Mouse (Mus musculus) right cerebral cortex, postnatal 10 days (tissue): Measurements from ENCODE around the gene Rex1bd.
A peak's percentile ranks its signal among the peaks of the same experiment; 100 is the strongest.

Experiments
- DNase-seq, 2 experiments: peaks; one replicate each; pipeline ENCODE4 v3.0.0; 2021; ENCODE audit warnings: low spot score in 2 of 2

Gene Rex1bd

DNA sequence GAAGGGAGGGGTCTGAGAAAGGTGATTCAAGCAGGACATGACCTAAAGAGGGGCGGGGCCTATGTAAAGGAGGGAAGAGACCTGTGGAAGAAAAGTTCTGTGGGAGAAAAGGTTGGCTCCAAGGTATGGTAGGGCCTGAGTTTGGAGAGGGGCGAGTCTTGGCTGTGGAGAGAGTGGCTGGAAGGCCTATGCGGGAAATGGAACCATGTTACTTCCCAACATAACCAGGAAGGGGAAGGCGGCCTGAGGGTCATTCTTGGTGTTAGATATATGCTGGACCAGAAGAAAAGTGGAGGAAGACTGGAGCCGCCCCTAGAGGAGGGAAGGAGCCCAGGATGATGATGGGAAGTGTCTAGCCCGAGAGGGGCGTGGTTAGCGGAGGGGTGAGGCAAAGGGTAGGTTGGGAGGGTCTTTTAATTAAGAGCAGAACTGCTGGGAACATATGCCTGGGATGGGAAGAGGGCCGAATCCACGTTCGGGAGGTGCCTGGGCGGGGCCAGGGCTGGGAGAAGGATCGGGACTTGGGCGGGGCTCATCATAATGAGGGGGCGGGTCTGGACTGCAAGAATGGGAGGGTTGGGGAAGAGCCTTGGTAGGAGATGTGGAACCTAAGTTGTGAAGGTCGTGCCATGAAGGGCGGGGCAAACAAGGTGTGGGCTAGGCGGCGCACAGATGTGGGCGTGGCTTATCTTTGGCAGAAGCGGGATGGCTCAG, 29.1 kb downstream of the Rex1bd start:
- no peak for DNase-seq

DNA sequence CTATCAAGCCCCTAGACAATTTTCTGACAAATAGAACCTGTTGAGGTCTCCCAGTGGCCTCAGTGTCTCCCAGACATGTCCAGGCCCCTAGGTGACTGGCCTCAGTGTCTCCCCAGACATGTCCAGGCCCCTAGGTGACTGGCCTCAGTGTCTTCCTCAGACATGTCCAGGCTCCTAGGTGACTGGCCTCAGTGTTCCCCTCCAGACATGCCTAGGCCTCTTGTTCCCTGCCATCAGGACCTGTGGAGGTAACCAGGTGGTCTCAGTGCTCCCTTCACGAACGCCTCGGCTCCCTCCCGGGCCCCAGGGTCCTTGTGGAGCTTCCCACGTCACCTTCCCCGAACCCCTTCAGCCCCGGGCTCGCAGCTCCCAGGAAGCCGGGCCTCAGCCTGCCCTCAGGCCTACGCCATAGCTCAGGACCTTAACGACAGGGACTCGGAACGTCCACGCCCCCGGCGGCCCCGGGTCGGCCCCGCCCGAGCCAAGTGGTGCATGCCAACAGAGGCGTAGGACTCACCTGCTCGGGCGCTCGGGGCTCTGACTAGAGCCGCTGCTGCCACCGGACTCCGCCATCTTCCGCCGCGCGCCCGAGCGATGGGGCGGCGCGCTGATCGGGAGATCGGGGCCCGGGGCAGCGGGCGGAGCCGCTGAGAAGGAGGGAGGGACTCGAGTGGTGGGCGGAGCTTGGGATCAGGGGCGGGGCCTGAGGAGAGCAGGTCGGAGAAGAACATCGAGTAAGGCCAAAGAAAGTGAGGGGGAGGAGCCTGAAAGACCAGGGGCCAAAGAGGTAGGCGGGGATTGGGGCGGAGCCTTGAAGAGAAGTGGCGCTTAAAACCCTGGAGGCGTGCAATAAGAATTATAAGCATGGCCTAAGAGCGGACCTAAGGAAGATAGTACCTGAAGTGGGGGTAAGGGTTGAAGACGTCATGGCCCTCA, 30.0 kb downstream of the Rex1bd start, which contains the start of gene Klhl26:
TSS of gene Klhl26 (minus strand) at position 636 of the 936 bp plus-strand sequence.
- DNase-seq: peak; percentile 95

DNA sequence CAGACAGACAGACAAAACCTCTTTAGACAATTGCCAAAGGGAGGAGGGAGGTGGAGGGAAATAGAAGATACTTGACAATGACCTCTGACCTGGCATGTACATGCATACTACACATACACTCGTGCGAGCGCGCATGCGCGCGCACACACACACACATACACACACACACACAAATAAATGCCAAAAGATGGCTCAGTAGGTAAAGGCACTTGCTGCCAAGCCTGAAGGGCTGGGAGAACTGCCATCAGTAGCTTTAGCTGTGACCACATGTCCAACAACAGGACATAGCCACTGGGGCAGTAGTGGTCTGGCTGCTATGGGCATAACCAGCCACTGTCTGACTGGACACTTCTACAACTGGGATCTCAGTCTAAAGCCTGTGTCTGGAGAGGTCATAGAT, 34.7 kb downstream of the Rex1bd start:
- no peak for DNase-seq

DNA sequence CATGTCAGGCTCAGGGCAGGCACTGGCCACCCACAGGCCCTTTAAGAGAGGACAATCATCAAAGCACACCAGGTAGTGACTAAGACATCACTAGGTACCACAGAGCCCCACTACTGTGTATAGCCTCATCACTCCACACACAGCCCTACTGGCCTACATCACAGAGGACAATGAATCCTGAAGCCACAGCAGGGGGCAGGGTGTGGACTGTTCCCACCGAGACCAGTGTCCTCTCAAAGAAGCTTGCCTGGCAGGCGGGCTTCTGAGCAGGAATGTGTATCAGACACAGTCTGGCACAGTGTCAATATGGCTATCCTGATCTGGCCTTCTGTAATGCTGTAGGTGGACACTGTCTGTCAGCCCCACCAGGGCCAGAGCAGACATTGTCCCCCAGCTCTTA, 36.6 kb downstream of the Rex1bd start:
- DNase-seq: no peak

DNA sequence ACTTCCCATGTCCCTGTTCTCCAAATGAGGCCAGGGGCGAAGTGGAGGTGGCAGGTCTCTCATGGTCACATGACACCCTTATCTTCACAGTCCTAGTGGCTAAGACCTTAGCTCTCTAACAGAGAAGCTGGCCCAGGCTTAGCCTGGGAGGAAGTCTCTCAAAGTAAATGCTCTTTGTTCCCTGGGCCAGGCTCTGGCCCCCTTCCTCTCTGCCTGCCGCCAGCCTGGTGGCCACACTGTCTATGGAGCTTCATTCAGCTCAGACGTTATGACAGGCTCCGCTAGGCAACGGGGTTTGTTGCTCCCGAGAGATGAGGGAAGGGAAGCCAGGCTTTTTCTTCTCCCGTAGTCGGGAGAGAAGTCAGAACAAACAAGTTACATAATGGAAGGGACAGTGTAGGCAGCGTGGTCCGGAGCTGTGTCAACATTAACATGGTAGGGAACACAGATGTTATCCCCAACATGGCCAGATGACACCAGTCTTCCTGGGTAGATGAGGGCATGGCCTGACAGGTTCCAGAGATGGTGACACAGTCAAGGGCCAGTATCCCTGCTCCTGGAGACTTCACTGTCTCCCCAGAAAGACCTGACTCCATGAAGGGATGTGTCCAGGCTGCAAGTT, 37.1 kb downstream of the Rex1bd start:
- no peak for DNase-seq

DNA sequence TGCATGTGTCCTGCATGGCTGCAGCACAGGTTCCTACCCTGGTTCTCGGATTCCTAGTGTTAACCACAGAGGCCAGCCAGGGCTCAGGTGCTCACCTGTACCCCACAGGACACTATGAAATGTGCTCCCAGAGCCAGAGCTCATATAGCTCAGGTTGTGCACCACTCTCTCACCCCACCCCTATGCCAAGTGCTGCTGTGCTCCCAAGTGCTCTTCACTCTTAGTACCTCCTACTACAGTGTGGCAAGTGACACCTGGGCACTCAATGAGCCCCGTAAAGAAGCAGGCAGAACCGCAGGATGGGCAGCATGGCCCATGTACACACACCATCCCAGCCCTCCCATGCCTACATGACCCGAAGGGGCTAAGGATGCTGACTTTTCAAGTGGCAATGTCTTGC, 37.8 kb downstream of the Rex1bd start:
- DNase-seq: no peak

DNA sequence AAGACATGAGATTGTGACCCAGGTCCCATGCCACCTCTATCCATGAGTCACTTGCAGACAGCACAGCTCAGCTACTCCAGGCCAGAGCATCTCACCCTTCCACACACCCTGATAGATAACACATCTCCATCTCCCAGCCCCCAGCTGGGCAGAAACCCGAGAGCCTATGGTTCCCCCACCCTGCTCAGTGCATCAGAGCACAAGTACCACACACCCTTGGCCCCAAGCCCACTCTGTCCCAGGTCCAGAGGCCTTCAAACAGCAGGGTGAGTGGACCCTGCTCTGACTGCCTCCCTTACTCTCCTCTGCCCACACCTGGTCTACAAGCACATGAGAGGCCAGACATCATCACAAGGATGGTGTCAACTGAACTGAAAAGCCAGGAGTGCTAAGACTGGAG, 38.6 kb downstream of the Rex1bd start:
- no peak for DNase-seq

DNA sequence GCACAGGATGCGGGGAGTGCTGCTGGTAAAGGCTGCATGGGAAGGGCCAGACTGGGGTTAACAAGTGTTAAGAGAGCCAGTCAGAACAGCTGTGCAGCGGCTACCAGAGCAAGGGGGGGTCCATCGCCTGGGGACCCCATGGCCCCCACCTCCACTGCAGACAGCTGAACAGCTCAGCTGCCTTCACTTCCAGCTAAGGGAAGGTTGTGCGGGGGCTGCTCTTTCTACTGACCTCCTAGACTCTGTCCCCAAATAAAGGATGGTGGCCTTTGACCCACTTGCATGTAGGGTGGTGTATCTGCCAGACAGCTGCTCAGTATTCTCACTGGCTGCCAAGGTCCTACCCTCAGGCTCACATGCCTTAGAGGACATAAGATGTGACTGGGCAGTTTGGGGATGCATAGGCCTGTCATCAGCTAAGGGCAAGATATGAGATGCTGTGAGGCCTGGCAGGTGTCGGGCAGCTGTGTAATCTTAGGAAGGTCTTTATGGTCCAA, 39.3 kb downstream of the Rex1bd start:
- DNase-seq: no peak

DNA sequence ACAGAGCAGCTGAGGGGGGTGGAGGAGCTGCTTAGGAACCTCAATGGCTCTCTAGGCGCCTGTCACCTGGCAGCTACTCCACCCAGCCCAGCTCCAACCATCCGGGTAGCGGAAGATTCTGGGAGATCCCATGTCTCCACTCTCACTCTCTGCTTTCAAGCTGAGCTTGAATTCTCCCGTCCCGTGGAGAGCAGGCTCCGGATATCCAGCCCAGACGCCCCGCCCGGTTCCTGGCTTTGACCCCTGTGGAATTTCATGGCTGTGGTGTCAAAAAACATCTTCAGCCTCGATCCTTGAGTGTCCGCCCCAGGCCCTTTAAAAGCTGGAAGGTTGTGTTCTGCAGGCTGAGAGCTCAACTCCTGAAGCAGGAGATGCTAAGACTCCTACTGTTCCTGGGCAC, 39.8 kb downstream of the Rex1bd start:
- no peak for DNase-seq

DNA sequence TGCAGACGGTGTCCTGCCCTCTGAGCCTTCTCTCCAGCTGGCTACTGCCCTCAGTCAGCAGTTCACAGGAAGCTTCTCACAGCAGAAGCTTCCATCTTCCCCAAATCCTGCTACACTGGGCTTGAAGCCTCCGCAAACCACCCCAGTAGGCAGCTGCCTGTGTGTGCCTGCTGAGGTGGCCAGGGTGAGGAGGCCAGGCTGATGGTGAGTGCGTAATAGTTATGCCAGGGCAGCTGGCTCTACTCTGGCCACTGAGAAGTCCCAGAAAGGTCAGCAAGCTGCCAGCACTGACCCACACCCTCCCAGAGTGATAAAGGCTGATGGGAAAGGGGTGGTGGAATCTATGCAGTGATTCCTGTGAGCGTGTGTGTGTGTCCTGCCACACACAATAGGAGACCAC, 40.2 kb downstream of the Rex1bd start:
- no peak for DNase-seq

DNA sequence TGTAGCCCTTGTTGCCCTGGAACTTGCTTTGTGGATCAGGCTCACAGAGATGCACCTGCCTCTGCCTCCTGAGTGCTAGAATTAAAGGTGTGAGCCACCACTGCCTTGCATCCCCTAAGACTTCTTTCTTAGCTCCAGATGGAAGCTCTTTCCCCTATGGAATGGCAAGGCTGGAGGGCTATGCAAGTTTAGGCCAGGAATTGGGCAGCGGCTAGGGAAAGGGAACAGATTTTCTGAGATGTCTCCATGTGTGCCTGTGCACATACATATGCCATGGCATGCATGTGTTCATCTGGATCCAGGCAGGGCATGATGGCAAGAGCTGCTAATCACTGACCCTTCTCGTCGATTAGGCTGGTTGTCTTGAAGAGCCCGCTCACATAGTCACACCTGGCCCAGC, 40.9 kb downstream of the Rex1bd start:
- DNase-seq: no peak

DNA sequence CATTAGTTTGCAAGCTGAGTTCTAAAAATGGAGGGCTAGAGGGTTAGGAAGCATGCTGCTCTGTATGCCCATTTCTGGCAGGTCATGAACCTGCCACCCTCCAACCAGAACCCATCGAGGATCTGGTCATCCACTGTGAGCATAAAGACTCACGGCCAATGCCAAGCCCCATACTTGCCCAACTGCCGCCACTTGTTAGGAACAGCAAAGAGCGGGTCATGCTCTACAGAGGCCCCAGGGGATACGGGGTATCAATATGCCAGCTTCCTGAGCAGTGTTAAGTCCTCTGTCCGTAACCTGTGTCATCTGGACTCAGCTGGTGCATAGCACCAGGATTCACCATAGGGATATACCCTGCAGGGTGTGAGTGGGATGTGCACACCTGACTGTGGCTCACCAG, 42.4 kb downstream of the Rex1bd start:
- DNase-seq: no peak

DNA sequence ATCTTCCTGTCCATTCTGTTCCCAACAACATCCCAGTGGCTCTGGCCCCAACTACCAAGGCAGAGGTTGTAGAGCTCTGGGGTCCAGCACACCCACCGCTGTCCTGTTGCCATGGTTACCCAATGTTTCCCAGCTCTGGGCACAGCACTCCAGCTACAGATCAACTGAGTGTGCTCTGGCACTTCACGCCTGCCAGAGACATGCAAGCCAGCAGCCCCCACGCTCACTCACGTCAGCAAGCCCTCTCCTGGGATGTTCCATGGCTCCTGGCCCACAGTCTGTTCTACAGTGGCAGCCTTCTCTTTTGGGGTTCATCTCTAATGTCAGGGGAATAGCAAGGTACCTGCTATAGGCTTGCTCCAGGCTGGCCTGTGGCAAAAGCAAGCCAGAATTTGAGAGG, 43.2 kb downstream of the Rex1bd start:
- peak; percentile 67 to 73 for DNase-seq

DNA sequence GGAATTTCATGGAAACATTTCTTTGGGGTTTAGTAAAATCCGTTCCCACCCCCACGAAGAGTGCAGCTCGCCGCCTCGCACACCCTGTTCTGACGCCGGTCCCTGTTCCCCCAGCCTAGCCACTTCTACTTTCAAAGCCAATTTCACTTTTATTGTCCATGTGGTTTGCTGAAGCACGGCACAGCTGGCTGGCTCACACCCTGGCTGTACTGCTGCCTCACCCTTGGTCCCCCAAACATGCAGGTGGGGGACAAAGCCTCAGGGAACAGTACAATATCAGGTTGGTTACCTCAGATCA, 44.1 kb downstream of the Rex1bd start:
- no peak for DNase-seq

DNA sequence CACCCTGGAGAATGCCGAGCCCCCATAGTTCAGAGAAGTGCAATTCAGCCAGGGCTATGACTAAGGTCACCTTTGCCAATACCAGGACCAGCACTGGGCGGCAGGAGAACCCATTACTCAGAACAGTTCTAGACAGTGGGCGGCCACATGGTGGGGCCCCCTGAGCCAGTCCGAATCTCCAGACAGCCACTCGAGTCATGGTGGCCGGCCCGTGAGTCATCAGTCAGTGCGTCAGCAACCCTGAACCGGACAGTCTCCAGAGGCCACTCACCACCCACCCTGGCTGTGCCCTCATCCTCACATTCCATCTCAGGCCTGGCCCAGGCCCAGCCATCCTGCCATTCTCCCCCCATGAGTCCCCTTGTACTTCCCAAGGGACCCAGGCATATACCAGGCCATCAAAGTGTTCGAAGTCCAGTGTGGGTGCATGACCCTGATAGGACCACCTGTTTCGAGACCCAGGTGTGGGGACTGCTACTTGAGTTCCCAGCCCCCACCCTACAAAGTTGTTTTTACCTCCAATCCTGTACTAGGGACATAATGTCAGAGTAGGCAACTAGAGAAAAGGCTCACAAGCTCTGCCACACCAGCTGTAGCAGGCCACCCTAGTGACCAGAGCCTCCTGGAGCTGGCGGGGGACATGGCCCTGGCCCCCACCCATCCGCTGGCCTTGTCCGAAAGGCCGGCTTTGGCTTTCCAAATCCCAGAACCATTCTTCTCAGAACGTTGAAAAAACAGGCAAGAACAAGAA, 44.6 kb downstream of the Rex1bd start:
- no peak for DNase-seq

DNA sequence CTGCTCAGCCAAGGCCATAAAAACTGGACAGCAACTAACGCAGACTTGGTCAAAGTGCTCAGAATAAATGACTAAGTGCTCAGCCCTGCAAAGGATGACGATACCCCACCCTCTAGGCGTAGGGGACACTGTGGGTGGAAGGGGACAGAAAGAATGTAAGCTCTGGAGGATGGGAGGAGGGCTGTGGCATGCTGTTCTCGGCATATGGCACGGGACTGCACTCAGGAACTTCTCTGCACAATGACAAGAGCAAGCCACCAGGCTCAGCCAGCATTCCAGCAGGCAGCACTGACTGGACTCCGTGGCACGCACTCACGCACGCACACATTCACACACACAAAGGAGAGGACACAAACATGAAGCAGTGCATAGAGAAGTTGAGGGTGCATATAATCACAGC, 45.9 kb downstream of the Rex1bd start:
- DNase-seq: no peak

DNA sequence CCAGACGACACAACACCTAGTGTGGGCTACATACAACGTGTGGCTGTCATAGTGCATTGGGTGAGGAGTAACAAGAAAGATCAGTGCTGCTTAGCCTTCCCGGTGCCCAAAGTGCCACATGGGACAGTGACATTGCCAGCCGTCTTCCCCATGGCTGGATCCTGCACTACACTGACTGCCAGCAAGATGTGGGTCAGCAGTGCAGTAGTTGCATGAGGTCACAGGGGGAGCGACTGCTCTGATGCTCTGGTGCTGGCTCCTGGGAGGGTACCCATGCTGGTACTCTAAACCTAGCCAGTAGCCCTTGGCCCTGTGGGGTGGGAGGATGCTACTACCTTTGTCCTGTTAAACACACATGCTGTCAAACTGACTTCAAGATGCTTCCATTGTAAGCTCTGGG, 46.4 kb downstream of the Rex1bd start:
- no peak for DNase-seq

DNA sequence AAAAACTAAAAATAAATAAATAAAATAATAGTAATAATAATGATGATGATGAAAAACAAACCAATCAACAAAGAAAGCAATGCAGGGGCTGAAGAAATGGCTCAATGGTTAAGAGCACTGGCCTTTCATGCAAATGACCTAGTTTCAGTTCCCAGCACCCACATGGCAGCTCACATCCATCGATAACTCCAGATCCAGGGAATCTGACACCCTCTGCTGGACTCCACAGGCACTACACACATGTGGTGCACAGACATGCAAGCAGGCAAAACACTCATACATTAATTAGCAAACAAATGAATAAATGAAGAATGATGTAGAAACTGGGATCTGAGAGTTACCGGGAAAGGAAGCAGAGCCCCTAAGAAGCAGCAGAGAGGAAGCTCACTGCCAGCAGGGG, 46.9 kb downstream of the Rex1bd start:
- DNase-seq: no peak

DNA sequence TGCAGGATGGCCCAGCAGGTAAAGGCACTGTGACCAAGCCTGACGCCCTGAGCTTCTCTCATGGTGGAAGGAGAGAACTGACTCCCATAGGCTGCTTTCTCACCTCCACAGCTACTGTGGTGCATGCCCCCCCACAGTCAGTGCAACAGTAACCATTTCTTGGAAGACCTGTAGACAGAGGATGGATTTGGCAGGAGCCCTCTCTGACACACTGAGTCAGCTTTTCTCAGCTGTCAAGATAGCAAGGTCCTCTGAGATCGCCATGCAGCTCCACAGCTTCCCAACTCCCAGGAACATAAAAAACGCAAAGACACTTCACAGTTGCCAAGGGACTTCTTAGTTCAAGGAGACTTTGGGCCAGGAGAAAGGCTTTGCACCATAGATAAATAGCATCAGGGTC, 48.1 kb downstream of the Rex1bd start:
- no peak for DNase-seq

DNA sequence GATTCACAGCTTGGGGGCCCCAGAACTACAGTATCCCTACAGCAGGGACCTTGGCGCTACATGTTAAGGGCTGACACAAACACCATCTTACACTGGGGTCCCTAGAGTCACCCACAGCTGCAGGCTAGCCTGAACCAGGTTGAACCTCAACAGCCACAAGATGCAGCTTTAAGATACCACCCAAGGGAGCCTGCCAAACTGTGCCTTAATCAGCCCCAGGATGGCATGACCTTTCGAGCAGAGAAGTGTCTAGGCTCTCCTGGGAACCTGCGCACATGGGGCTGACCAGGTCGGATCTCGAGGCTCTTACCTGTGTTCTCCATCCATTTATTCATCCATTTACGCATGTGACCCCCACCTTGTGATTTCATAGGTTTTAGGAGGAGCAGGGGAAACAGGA, 48.7 kb downstream of the Rex1bd start:
- DNase-seq: no peak

DNA sequence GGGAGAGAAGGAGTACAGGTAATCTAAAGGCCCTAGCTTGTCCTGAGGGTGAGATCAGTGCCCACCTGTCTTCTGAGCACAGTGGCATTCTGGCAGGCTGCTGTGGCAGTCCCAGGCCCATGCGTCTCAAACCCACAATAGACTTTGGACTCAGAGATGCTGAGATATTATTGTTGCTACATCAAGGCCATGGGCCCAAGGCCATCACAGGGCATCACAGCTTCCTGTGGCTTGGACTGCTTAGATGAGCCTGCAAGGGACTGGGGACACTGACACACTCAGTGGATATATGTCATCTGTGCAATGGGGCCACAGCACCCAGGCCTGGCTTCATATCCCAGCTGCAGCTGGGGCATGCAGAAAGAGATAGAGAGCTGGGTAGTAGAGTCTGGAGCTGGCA, 49.6 kb downstream of the Rex1bd start:
- no peak for DNase-seq
